Mouse (Mus musculus) gastrocnemius, adult 8-10 months (tissue): ENCODE data around the gene Eif4h. TPM values are rescaled to one million over a fixed set of nuclear protein-coding genes. Genes with fewer than 3 reads are reported as not detected.
"Not testable (repeated sequence)": the region's sequence is repeated elsewhere in the genome, so short reads cannot be mapped to it uniquely, and the experiment has no call there.

ENCODE experiments used
- DNase-seq, 2 experiments: peaks; one replicate each; pipeline ENCODE4 v3.0.0; 2022; ENCODE audit warnings: low spot score in 2 of 2
- total RNA-seq, 4 experiments: library from RNA; stranded (reverse); gene quantifications; 2 replicates each; pipeline ENCODE4 v1.2.4; 2022

Gene Eif4h
- total RNA-seq, 4 experiments from 2014 or later, result 85.4 to 90.6 (median 87.9) TPM

- DNase-seq, result peak in 1 of 2 experiments; percentile 19
These were observed 11.6 kb upstream of the Eif4h start for GRCm38 (mm10) chr5:134650926-134651325.

DNA sequence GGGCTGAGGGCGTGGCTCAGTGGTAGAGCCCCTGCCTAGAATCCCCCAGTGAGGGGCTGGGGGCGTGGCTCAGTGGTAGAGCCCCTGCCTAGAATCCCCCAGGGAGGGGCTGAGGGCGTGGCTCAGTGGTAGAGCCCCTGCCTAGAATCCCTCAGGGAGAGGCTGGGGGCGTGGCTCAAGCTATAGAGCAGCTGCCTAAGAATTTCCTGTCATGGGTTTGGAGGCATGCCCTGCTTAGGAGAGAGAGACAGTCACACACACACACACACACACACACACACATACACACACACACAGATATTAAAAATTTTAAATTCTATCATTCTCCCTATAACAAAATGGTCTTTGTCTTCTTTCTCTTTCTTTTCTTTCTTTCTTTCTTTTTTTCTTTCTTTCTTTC, 9.7 kb upstream of the Eif4h start:
- not testable (repeated sequence) for DNase-seq

GRCm38 (mm10) chr5:134647394-134647793, 8.1 kb upstream of the Eif4h start:
- no peak for DNase-seq

- no peak for DNase-seq
These were observed 7.2 kb upstream of the Eif4h start for GRCm38 (mm10) chr5:134646461-134646860.

GRCm38 (mm10) chr5:134644643-134645118, 5.4 kb upstream of the Eif4h start:
- DNase-seq, result no peak

- no peak for DNase-seq
These were observed 4.8 kb upstream of the Eif4h start for GRCm38 (mm10) chr5:134644121-134644520.

GRCm38 (mm10) chr5:134640371-134640770, 1.1 kb upstream of the Eif4h start:
- DNase-seq, result no peak

GRCm38 (mm10) chr5:134638461-134639268, 625 bp downstream of the Eif4h start:
- no peak for DNase-seq

GRCm38 (mm10) chr5:134637820-134638367, 1.4 kb downstream of the Eif4h start:
- no peak for DNase-seq

DNA sequence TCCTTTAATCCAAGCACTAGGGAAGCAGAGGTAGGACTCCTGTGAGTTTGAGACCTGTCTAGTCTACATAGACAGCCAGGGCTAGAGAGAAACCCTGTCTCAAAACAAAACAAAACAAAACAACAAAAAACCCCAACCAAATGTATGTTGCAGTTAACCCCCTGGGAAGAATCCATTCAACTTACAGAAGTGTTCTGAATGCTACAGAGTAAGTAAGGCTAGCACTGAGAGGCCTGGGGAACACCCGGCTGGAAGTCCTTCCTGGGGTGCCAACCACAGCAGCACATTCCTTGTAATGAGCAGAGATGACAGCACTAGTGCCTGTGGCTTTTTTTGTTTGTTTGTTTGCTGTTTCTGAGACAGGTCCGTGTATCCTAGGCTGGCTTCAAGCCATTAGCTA, 6.4 kb downstream of the Eif4h start:
- no peak for DNase-seq

DNA sequence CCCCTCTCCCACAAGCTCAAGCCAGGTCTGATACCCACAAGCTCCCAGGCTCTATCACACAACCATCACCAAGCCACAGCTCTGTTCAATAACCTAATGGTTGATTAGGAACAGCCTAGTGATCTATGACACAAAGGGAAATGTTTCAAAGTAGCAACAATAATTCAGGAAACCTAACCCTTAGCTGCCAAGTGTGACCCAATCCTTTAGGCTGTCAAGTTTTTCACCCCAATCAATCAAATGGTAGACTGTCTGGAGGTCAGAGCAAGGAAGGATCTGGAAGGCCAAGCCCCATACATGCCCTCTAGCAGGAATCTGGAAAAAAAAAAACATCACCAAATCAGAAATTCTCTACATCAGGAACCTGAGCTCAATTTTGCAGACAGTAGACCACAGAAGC, 8.5 kb downstream of the Eif4h start:
- no peak for DNase-seq

DNA sequence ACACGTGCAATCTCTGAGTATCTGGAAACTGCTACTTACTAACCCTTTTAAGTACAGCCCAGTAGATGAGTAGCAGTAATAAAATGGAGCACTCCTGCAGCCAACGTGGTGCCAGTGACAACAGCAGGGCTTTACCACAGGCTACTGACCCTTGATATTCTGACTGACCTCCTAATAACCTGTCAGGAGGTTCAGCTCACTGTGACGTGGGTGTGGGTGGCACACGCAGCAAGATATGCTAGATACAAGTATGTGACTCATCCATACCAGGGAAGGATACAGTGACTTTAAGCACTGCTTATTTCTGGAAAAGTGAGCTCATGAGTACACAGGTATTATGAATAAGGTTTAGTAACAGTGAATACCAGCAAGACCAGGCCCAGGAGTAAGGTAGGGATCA, 9.8 kb downstream of the Eif4h start:
- no peak for DNase-seq

DNA sequence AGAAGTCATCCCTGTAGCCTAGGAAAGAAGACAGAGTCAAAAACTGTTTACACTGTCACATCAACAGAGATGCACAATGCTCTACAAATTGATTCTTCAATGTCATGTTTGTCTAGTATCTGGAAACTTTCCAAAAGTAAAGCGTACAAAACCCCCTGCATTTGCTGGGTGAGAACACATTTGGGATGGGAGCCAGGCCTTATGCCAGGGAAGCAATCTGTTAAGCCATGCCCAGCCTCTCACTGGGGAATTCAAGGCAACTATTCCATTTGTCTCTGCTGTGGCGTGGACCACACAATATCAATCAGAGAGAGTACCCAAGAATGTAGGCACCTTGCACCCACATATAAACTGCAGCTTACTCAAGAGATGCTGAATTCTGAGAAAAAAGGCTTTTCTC, 17.2 kb downstream of the Eif4h start:
- DNase-seq, result no peak

DNA sequence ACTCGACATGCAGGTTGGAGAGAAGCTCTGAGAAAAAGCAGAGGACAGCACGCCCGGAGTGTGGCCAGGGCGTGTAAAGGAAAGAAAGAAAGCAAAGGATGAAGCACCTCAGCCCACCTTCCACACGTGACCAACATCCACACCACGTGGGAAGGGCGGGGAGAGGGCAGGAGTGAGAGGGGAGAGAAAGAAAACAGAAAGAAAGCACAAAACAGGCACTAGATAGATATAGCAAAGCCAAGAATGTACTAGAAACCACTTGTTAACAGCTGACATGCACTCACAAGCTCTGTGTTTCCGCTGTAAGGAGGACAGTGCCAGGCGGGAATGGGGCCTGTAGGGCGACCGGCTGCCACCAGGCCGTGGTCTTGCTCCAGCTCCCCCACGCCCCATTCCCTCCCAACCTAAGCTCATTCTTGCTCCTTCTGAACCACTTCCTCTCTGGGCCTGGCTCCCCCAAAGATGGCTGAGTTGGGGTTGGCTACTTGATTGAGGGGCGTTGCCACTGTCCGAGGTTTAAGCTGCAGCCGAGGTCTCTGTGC, 18.1 kb downstream of the Eif4h start:
- no peak for DNase-seq

- DNase-seq, result no peak
These were observed 18.8 kb downstream of the Eif4h start for GRCm38 (mm10) chr5:134620457-134620856.

DNA sequence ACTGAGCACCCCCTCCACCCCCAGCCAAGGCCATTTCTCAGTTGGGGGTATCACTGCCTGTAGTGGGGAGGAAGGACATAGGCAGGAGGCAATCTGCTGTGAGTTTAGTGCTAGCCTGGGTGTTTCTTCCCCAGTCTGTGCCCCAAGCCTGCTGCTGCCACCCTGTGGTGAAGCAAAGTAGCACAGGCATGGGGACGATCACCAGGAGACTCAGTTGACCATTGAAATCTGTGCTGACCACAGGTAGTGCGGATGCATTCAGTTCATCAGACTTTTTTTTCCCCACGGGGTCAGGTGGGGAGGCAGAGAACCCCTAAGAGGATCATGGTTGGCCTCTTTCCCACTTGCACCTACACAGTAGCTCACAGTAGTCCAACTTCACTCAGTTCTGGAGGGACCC, 22.2 kb downstream of the Eif4h start:
- peak; percentile 32 to 44 for DNase-seq

GRCm38 (mm10) chr5:134615780-134616179, 23.5 kb downstream of the Eif4h start:
- no peak for DNase-seq

- no peak for DNase-seq
These were observed 23.9 kb downstream of the Eif4h start for GRCm38 (mm10) chr5:134615380-134615779.

DNA sequence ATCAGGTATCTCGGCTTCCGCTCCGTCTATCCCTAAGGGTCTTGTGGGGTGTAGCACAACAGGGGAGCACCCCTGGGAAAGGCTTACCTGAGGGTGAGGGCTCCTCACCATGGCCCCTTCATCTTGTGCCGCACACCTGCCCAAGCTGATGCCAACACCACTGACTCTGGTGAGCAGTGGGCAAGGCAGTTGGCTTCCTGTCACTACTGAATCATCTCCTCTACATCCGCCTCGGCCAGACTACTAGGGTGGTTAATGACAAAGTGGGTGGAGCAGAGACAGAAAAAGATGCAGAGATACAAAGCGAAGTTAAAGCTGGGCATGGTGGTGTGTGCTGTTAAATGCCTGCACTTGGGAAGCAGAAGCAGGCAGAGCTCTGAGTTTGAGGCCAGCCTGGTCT, 24.5 kb downstream of the Eif4h start, which contains the start of gene Lat2:
Lat2 (minus strand) TSS at position 224 of the 400 bp plus-strand sequence.
- no peak for DNase-seq

- DNase-seq, result no peak
These were observed 25.0 kb downstream of the Eif4h start for GRCm38 (mm10) chr5:134614296-134614695.

DNA sequence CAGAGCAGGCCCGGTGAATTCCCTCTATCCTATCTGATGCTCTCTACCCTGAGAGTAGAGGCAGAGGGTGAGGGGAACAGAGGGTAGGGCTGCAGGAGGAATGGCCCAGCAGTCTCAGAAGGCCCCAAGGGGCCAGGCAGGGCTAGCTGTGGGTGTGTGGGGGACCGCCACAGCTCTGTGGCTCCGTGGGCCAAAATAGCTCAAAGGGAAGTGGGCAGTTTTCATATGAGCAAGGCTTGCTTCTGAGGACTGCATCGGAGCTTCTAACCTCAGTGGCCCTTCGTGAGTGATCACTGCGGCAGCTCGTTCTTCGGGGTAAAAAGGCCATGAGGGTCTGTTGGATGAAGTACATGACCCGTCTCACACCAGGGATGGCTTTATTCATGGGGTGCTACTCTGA, 25.6 kb downstream of the Eif4h start:
- no peak for DNase-seq

DNA sequence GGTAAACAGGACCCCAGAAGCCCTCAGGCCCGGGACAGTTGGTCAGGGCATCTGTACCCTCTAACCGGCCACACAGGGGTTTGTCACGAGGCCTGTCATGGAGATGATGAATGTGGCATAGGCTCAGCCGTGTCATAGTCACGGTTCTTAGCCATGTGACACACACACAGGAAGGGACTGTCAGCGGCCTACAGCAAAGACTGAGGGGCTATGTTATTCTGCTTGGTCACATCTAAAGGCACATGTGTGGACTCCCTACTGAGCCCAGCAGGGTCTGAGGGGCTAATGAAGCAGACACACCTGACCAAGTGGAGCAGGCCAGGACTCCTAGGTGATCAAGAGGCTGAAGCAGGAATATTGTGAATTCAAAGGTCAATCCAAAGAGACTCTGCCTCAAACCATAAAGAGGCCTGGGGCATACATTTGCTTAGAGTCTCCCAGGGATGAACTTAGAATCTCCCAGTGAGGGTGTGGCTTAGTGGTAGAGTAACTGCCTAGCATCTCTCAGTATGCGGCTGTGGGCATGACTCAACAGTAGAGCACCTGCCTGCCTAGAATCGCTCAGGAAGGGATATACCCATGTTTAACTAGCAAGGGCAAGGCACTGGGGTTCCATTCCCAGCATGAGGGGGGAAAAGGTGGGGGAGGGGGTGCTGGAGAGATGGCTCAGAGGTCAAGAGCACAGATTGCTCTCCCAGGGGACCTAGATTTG, 27.3 kb downstream of the Eif4h start:
- no peak for DNase-seq
